Mouse (Mus musculus): ENCODE data around the gene Manea.
"Not testable (repeated sequence)": the region's sequence is repeated elsewhere in the genome, so short reads cannot be mapped to it uniquely, and the experiment has no call there.

Gene Manea

DNA sequence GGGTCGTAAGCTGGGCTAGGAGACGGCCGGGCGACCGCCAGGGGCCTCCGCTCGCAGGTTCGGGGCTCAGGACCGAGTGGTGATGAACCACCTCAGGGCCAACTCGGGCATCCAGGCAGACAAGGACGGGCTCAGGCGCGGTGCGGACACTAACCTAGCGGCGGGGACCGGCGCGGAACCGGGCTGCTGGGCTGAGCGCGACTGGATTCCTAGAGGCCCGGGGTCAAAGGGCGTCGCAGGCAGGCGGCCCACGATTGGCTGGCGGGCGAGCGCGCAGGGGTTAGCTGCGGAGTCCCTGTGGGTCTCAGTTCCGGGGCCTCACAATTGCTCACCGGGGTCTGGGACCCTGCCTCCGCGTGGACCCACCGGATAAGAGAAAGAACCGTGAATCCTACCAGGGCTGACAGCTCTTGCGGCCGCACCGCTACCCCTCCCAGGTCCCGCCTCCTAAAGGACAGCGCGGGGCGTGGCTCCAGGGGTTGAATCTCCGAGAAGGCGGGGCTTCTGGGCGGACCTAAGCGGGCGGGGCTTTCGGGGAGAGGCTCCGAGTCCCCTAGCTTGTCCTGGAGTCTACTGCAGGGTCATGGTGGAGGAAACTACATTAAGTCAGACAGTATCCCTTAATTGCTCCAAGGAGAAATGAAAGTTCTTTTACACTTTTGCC lies at the start of gene Manea:
Gene Manea, minus strand, starts transcription at position 449 of the 664 bp plus-strand sequence.
- peak; percentile 72 for DNase-seq (ENCODE audit: low read depth, low spot score)

DNA sequence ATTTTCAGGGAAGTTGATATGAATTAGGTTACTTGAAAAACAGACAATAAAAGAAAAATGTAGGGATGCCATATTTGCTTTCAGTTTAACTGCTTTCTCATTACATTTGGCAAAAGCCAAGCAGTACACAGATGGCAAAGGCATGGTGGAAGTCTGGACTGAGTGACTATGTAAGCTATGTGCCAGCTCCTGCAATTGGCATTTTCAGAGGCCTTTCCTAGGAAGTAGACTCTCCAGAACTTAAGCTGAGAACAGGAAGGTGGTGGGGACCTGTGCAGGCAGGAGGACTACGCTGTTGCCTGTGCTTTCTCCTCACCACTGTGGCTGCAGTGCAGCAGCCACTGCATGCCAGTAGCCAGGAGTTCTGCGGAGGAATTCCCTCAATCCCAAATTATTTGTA lies 7.9 kb upstream of the Manea start:
- no peak for DNase-seq (ENCODE audit: low read depth, low spot score)

DNA sequence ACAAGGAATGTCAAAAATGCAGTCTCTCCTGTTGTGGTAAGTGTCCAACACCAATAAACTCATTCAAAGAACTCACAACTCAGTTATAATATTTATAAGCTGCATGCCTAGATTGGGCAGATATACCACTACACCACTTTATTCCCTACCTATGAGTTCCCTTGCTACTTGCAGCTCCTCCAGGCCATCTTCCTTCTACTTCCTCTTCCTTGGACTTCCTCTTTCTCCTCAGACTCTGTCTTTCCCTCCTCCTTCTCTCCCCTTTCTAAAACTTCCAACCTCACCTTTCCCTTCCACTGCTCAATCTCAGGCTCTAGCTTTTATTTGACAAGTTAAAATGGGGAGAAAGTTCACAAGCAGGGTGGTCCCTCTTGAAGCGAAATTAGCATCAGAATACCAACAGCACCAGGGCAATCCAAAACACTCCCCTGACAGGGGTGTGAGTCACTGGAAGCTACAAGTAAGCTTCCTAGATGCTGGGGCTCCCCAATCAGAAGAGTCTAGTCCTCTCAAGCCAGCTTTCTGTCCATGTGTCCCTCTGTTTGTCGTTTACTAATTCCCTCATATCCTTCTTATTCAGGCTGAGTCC lies 7.0 kb upstream of the Manea start:
- peak; percentile 33 for DNase-seq (ENCODE audit: low read depth, low spot score)

DNA sequence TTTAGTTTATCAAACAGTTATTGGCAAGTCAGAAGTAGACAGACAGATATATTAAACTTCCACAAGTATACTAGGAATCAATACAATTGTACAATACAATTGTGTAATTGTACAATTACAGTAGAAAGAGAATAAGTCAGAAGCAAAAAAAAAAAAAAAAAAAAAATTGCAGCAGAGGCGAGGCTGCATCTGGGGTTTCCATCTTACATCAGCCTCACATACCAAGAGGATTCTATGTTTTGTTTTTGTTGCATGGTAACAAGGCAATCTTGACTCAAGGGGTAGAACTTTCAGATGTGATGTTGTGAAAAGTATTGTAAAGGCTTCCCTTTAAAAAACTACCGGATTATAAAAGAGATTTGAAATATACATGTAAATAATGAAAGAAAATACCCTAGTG lies 548 bp upstream of the Manea start:
- DNase-seq (ENCODE audit: low read depth, low spot score), result no peak

DNA sequence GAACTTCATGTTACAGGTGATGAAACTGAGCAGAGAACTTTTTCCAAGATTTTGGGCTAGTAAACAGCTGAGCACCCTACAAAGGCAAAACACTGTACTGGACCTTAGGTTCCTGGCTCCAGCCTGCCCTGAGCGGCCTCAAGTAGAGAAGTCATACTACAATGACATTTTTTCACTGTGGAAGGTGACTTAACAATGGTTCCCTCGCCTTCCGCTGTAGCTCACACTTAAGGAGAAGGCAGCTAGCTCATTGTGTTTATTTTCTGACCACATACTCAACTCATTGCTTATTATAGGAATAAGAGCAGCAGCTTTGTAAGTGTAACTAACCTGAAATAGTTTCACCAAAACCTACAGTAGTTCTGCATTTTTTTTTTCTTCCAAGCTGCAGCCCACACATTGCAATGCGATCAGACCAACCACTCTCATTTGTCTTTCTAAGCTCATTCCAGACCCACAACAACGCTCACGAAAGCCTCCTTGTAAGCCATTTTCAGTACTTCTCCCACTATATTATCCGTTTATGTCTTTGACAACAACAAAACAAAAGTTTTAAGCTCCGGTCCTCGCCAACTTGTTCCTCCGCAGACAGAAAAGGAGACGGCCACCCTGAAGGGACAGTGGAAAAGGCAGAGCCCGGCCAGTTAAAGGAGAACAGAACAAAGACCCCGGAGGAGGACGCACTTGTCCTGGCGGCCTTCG lies 799 bp downstream of the Manea start:
- no peak for DNase-seq (ENCODE audit: low read depth, low spot score)

DNA sequence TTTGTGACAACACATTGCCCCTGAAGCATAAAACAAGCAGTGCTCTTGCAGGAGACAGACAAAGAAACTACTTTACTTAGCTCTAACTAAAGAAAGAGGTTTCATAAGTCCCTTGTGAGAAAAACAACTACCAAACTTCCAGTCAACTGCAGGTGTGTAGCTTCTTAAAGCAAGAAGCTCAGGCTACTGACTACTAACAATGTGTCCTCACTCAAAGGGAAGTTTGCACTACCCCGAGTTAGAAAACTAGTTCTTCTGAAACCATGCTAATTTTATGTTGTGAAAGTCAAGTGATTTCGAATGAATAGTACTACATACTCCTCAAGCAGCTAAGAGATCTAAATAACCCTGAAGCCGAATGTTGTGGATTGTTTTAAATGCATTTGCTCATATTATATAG lies 1.6 kb downstream of the Manea start:
- DNase-seq (ENCODE audit: low read depth, low spot score), result no peak

DNA sequence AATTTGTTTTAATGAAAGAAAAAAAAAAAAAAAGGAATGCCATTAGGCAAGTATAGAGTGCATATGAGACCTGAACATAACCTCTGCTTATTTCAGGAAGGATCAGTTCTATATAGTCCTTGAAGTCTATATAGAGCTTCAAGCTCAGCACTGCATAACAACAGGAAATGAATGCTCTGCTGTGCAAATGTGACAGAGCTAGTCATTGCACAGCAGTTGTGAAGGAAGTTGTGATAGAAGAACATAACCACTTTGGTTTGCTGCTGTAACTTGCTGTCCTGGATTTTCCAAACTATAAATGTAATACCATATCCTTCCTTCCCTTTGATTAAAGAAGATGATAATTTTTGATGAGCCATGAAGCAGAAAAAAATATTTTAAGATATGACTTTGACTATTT lies 4.3 kb downstream of the Manea start:
- no peak for DNase-seq (ENCODE audit: low read depth, low spot score)

DNA sequence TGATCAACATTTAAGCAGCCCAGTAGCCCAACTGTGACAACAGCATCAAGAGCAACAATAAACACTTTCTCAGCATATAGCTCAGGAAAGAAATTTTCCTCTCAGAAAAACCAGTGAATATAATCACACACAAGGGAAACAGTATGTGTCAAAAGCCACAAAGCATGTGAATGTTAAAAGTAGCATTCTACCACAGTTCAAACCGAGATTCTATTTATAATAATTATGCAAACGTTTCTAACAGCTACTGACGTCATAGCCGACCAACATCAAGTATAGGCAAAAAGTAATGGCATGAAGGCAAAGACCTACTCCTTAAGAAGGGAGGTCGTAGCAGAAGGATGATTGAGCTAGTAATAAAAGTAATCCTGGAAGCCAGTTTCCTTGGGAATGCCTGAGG lies 8.1 kb downstream of the Manea start:
- no peak for DNase-seq (ENCODE audit: low read depth, low spot score)

DNA sequence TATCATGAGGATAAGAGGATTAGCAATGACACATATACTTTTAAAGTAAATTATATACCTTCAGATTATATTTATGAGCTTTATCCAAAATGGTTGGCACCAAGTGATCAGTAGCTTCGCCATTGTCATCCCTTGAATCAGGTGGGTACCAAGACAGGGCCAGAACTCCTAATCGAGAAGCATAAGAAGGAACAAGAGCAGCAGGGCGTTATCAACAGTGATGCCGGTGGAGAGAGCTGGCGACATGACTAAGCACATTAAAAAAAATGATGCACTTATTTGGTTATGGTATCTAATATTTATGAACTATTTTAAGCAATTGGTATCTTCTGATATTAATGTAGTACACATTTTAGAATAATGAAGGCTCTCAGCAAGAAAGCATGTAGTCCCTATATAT lies 10.1 kb downstream of the Manea start:
- DNase-seq (ENCODE audit: low read depth, low spot score), result no peak

DNA sequence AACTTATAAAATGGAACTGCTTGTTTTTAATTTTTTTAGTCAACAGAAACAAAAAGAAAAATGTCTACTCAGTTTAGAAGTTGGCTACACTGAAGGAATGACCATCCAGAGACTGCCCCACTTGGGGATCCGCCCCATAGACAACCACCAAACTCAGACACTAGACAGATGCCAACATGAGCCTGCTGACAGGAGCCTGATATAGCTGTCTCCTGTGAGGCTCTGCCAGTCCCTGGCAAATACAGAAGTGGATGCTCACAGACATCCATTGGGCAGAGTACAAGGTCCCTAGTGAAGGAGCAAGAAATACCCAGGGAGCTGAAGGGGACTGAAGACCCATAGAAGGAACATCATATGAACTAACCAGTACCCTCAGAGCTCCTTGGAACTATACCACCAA lies 42.0 kb downstream of the Manea start:
- DNase-seq (ENCODE audit: low read depth, low spot score), result not testable (repeated sequence)

DNA sequence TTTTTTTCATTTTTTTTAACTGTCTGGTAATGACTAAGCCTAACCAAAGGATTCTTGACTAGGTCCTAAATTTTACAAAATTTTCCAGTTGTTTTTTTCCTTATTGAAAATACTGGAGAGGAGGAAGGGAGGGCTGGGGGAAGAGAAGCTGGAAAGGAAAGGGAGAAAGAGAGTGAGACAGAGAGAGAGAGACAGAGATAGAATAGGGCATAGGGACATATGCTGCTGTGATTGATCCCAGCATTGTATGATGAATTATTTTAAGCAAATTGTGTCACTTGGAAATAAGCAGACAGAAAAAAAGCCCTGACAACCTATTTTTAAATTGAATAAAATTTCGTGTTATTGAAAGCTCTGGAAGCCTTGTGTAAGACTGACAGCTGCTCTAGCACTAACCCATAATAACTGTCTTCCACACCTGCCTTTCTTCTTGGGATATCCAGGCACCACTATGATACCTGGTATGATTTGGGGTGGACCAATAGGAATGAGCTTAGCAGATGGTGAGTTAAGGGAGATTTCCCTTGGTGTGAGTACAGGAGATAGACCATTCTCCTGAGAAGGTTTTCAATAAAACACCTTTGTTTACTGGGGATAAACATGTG lies 69.5 kb downstream of the Manea start:
- DNase-seq (ENCODE audit: low read depth, low spot score), result no peak

DNA sequence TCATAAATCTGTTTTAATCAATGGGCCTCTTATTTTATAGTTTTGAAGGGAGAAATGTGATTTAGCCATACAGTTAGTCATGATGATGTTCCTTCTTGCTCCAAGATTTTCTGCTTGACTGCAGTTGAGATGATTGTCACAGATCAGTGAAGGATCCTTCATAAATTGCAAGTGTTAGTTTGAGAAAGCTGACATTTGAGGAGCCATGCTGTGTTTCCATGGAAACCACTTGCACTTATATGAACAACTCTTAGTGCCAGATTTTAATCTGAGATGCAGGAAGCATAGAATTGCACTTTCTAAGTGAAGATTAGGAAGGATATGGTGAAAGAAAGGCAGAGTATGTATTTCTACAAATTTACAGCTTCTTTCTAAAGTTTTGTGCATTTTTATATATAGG lies 70.4 kb downstream of the Manea start:
- DNase-seq (ENCODE audit: low read depth, low spot score), result no peak

DNA sequence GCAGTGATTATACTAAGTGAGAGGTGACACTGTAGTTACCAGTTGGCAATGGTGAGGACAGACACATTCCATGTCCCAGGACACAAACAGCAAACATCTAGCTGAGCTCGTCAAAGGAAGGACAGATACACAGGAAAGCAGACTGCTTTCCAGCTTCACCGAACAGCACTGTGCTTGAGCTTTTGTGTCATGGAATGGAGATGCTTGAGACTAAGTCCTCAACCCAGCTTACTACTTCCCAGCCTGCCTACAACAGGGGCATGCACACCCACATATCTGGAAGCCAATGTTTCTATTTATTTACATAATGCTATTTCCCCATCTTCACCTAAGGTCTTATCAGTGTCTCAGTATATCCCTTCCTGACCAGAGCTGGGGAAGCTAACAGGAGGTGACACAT lies 70.9 kb downstream of the Manea start:
- DNase-seq (ENCODE audit: low read depth, low spot score), result no peak

All from WW6 (cell line).